Mouse (Mus musculus): ENCODE results near the gene Hsf2bp.

The Hsf2bp gene

GRCm38 (mm10) chr17:32035609-32036508 is at the start of gene Hsf2bp, which contains the start of gene Rrp1b:
Hsf2bp (minus strand) TSS chr17:32036349.
Rrp1b (plus strand) TSS chr17:32036100.
- DNase-seq (ENCODE audit: low spot score in 2 of 2), result peak; percentile 73 to 74

- DNase-seq (ENCODE audit: low spot score in 2 of 2), result no peak
These were observed 47.2 kb upstream of the Hsf2bp start for GRCm38 (mm10) chr17:32083351-32083750.

GRCm38 (mm10) chr17:32075164-32075563 is 39.0 kb upstream of the Hsf2bp start:
- peak; percentile 29 to 42 for DNase-seq (ENCODE audit: low spot score in 2 of 2)

- no peak for DNase-seq (ENCODE audit: low spot score in 2 of 2)
These were observed 38.5 kb upstream of the Hsf2bp start for GRCm38 (mm10) chr17:32074658-32075057.

GRCm38 (mm10) chr17:32073359-32073758 is 37.2 kb upstream of the Hsf2bp start:
- DNase-seq (ENCODE audit: low spot score in 2 of 2), result peak; percentile 82 to 89

- DNase-seq (ENCODE audit: low spot score in 2 of 2), result no peak
These were observed 32.7 kb upstream of the Hsf2bp start for GRCm38 (mm10) chr17:32068810-32069209.

GRCm38 (mm10) chr17:32068381-32068780 is 32.2 kb upstream of the Hsf2bp start:
- no peak for DNase-seq (ENCODE audit: low spot score in 2 of 2)

GRCm38 (mm10) chr17:32067541-32067940 is 31.4 kb upstream of the Hsf2bp start:
- DNase-seq (ENCODE audit: low spot score in 2 of 2), result no peak

- peak; percentile 48 to 56 for DNase-seq (ENCODE audit: low spot score in 2 of 2)
These were observed 28.6 kb upstream of the Hsf2bp start for GRCm38 (mm10) chr17:32064762-32065161.

GRCm38 (mm10) chr17:32063654-32064053 is 27.5 kb upstream of the Hsf2bp start:
- no peak for DNase-seq (ENCODE audit: low spot score in 2 of 2)

- no peak for DNase-seq (ENCODE audit: low spot score in 2 of 2)
These were observed 25.1 kb upstream of the Hsf2bp start for GRCm38 (mm10) chr17:32061219-32061618.

- DNase-seq (ENCODE audit: low spot score in 2 of 2), result no peak
These were observed 22.9 kb upstream of the Hsf2bp start for GRCm38 (mm10) chr17:32059084-32059483.

GRCm38 (mm10) chr17:32057843-32058242 is 21.7 kb upstream of the Hsf2bp start:
- no peak for DNase-seq (ENCODE audit: low spot score in 2 of 2)

- DNase-seq (ENCODE audit: low spot score in 2 of 2), result no peak
These were observed 17.5 kb upstream of the Hsf2bp start for GRCm38 (mm10) chr17:32053677-32054076.

GRCm38 (mm10) chr17:32052237-32053080 is 16.3 kb upstream of the Hsf2bp start:
- DNase-seq (ENCODE audit: low spot score in 2 of 2), result no peak

GRCm38 (mm10) chr17:32050609-32051008 is 14.5 kb upstream of the Hsf2bp start:
- DNase-seq (ENCODE audit: low spot score in 2 of 2), result no peak

- DNase-seq (ENCODE audit: low spot score in 2 of 2), result no peak
These were observed 13.8 kb upstream of the Hsf2bp start for GRCm38 (mm10) chr17:32049914-32050313.

- DNase-seq (ENCODE audit: low spot score in 2 of 2), result no peak
These were observed 12.2 kb upstream of the Hsf2bp start for GRCm38 (mm10) chr17:32048351-32048750.

GRCm38 (mm10) chr17:32046541-32046940 is 10.4 kb upstream of the Hsf2bp start:
- DNase-seq (ENCODE audit: low spot score in 2 of 2), result no peak

- DNase-seq (ENCODE audit: low spot score in 2 of 2), result no peak
These were observed 4.1 kb upstream of the Hsf2bp start for GRCm38 (mm10) chr17:32040263-32040662.

GRCm38 (mm10) chr17:32036509-32037438 is 625 bp upstream of the Hsf2bp start:
- no peak for DNase-seq (ENCODE audit: low spot score in 2 of 2)
